Mouse (Mus musculus) ovary, postnatal 36 days (tissue): ENCODE results near the gene Nup133.
"Not testable (repeated sequence)": the region's sequence is repeated elsewhere in the genome, so short reads cannot be mapped to it uniquely, and the experiment has no call there.

Experiments used
- DNase-seq: peaks from one replicate; pipeline ENCODE4 v3.0.0; 2022; ENCODE audit warnings: low spot score, mixed read lengths

Gene Nup133

DNA sequence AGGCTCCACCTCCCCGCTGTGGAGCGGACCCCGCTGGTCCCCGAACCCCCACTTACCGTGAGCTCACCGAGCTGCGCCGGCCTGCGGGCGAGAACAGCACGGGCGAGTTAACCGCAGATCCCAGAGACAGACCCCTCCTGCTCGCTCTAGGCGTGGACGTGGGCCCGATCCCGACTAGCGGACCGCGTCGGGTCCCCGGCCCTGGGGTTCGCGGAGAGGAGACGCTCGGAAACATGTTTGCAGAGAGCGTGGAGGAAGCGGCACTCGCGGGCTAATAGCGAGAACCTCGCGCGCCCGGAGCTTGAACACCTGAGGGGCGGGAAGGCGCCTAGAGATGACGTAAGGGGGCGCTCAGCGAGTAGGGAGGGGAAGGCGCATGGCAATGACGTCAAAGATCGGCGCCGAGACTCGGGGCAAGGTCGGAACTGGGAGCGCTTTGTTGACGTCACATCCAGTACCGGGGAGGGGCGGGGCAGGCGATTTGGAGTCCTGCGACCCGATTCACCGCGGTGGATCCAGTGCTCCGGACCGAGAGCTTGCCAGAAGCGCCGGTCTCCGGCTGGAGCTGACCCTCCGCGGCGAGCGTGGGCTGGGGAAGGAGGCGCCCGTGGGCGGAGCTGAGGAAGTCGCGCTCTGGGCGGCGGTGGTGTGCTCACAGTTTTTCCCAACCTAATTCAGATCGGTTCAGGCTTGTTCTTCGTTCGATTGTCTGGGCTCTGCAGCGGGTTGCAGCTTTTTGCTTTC lies at the start of gene Nup133:
Gene Nup133 (minus strand): TSS at position 324 of the 744 bp plus-strand sequence.
- peak; percentile 99 for DNase-seq

DNA sequence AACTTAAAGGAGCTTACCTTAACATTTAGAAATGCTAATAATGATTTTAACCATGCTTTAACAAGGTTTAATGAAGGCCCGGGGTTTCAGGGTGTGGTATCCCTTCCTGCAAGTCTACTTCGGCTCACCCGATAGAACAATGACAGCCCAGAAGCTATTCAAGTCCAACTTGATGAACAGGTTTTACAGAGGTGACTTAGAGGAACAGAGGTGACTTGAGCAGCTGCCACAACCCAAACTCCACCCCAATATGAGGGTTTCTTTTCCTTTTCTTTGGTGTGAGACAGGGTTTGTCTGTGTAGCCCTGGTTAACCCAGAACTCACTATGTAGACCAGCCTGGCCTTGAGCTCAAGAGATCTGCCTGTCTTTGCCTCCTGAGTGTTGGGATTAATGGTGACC lies 44.9 kb upstream of the Nup133 start:
- no peak for DNase-seq

DNA sequence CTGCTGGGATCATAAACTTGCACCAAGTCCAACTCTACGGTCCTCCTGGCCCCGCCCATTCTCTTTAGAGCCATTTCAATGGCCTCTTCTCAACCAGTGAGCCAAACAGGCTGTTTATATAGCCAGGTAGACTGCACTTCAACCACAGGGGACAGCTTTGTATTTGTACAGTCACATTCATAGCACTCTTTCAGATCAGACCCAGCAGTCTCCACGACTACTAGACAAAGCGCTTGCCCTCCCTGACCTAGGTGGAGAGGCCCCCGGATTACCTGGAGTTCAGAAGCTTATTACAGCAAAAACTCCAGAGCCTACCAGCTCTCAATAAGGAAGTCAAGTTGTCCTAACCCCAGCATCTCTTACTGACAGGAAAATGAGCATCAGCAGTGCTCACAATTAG lies 44.5 kb upstream of the Nup133 start:
- no peak for DNase-seq

DNA sequence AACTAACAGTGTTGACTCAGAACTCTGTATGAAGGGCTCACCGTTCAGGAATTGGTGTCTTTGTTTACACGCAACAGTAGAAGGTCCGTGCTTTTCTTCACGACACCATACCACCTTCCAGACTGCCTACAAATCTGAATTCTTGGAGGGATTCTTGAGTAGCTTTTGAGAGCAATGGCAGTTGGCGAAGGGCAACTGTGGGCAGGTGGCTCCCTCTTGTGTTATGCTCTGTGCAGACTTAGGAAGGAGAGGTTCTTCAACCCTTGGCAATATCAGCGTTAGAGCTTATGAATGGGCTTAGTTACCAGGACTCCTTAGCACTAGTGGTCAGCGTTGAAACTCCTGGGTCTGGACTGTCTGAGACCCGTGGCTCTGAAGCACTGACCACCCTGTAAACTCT lies 43.5 kb upstream of the Nup133 start:
- DNase-seq, result no peak

DNA sequence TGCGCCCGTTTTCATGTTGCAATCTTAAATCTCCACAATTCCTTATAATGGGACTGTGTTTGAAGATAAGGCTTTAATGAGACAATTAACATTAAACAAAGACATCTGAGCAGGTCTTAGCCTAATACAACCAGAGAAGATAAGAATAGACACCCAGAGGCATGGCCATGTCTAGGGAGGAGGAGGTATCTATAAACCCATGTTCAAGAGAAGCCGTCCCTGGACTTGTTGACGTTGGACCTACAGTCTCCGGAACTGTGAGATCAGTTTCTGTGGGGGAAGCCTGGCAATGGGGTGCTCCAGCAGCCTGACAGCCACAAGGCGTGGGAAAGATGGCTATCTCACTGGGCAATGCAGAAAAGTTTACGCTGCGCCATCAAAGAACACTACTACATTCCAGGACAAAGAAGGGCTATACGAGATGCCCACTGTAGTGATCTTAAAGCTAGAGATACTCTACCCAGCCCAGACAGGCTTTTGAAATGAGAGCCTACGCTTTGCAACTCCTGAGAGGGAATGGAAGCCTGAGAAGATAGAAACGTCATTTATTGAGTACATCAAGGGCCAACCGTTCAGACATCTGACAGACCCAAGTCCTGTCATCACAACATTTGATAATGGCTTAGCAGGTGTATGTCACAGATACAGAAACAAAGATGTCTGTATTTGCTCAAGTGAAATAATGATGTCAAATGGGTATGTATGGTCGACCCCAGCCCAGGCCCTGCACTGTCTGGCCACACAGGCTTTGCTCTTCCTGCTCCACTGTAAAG lies 41.4 kb upstream of the Nup133 start:
- no peak for DNase-seq

DNA sequence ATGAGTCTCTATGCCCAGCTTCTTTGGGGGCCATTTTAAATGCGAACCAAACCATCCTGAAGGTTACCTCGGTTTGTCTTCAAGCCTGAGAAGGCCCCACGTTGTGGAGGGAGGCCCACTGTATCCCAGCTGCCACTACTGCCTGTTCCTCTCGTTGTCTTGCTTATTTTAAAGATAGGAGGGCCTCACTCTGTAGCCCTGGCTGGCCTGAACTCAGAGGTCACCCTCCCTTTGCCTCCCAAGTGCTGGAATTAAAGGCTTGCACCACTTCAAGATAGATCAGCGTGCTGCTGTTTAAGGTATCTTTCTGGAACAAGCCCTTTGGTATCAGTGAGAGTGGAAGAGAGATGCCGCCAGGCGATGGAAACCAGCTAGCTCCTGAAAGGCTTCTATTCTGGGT lies 40.1 kb upstream of the Nup133 start:
- DNase-seq, result no peak

DNA sequence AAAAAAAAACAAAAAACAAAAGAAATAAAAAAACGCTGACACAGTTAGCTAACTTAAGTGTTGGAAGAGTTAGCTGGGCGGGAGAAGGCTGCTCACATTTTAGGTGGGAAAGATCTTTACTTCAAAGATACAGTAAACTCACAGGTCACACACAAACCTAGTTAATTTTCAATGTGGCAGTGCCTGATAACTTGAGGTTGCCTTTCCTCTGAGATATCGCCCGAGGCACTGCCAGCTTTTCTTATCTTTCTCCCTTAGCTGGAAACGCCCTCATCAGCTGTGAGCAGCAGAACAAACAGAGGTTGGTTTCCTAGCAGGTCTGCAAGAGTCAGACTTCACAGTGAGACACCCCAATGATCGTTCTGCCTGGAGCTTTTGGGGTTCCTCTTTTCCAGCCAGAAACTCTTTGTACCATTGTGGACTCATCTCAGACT lies 39.6 kb upstream of the Nup133 start:
- DNase-seq, result no peak

DNA sequence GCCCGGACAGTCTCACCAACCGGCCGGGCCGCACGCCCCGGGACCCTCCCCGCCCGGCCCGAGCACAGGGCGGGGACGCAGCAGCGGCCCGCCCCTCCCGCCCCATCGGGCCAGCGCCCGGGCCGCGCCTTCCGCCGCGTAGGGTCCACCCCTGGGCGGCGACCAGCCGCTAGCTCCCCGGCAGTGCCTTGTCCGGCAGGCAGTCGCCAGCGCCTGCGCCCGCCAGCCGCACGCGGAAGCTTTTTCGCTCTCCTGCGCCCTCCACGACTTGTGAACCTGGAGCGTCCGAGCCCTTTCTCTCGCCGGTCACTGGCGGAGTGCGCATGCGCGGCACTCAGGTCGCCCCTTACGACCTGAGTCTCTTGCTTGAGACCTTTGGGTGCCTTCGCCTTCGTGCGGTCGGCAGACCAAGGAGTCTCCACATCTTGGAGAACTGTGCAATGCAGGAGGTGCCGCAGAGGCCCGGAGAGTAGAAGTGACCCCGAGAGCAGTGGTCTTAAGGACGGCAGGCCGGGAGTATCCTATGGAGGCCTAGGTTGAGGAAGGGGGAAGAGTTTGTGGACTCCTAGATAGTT lies 33.8 kb upstream of the Nup133 start, which contains the start of gene Abcb10:
Gene Abcb10 (minus strand): TSS at position 297 of the 575 bp plus-strand sequence.
- DNase-seq, result peak; percentile 94

DNA sequence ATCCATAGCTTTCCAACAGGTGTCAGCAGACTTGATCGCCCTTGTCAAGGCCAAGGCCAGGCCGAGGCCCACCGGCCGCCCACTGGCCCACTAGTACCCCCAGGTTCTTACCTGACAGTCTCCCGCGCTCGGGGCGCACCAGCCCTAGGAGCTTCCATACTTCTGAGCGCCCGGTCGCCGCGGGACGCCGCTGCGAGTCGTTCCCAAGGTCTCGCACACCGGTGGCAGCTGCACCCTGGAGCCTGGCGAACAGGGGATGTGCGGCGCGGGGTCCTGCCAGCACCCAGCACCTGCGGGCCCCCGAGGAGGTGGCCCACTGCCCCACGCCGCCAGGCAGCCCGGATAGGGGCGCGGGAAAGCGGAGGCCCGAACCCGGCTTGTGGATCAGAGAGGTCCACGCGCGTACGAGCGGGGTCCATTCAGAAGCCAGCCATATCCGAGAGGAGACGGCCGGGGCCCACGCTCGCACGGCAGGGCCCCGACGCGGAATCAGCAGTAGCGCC lies 33.3 kb upstream of the Nup133 start:
- no peak for DNase-seq

DNA sequence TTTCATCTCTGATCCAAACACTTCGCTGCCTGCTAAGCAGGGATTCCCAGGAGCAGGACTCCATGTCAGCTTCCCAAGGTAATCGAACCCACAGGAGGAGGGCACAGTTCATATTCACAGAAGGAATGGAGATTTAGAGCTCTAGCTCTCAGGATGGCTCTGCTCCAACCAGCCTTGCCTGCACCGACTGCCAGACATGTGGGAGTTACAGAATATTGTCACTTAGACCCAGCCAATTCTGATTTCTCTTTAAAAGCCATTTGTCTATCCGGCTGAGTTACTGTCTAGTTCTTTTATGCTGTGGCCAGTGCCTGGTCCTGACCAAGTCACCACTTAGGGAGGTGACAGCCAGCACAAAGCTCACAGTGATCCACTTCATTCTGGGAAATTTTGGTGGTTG lies 32.6 kb upstream of the Nup133 start:
- no peak for DNase-seq

DNA sequence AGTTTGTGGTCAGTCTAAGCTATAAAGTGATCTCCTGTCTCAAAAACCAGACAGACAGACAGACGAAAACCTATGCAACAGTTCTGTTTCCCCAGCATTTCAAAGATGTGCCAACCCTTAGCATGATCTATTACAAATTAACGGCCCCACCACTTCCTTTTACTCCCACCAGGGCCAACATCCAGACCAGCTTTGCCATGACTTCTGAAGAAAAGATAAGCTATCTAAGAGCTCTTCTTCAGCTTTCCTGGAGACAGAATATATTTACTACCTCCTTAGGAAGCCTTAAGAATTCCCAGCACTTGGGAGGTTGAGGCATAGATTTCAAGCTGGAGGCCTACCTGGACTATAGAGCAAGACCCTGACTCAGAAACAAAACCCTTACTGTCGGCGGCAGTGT lies 31.2 kb upstream of the Nup133 start:
- DNase-seq, result no peak

DNA sequence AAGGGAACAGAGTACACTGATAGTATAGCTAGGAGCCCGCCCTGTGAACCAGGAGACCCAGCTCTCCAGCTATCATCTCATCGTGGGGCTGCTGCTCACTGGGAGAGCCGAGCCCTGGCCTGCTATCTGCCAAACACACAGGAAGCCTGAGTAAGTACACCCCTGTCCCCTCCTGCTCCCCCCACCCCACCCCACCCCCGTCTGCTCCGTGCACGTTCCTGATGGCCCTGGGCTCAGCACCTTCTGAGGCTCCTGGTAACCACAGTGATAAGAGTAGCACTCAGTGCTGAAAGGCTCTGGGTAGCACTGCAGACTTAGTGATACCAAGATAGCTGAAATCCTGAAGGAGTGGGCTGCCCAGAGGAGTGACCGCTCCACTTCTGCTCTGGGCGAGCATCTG lies 29.9 kb upstream of the Nup133 start:
- no peak for DNase-seq

DNA sequence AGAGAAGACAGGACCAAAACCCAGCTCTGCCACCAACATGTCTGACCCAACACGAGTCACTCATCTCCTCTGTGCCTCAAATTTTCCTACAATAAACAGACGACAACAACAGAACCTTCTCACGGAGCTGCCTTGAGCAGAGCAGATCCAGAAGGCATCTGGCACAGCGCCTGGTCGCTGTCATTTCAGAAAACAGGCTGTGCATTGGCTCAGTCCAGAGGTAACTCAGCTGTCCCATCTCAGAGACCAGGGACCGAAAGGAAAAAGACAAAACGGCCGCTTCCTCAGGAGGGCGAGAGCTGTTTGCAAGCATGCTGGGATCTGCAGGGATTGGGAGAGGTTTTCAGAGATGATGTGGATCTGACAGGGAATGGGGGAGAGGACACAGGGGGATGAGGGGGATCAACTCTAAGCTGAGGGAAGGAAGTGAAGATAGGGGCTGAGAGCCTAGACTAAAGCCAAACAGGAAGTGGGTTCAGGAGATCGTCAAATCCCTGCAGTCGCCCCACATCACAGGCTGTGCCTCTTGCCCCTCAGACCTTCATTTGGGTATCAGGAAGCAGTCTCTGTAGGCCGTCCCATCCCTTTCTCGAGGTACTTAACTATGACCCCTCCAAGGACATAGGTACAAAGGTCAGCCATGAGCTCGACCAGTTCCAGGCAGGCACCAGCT lies 29.2 kb upstream of the Nup133 start:
- no peak for DNase-seq

DNA sequence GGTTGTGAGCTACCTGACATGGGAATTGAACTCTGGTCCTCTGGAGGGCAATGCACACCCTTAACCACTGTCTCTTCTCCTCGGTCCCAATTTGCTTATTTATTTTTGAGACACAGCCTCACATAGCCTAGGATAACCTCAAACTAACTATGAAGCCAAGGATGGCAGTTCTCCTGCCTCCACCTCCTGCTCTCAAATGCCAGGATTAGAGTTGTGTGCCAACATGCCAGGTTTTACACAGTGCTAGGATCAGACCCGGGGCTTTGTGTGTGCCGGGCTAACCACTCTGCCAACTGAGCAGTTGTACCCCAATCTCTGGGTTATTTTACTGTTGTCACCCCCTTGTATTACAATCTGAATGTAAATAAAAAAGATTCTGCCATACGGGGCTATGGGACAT lies 28.4 kb upstream of the Nup133 start:
- DNase-seq, result no peak

DNA sequence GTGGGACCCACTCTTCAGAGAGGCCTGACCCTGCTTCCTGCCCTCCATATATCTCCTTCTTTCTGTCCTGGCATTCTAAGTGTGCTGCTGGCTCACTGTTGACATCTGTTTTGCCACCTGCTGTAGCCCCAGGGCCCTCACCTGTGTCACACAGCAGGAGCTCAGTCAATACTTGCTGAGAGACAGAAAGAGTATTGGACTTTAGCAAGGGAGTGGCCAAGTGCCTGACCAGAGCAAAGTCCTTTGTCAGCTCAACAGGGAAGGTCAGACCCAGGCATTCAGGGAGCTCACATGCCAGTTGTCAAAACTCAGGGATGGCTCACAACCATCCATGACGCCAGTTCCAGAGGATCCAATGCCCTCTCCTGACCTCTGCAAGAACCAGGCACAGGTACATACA lies 24.4 kb upstream of the Nup133 start:
- no peak for DNase-seq

DNA sequence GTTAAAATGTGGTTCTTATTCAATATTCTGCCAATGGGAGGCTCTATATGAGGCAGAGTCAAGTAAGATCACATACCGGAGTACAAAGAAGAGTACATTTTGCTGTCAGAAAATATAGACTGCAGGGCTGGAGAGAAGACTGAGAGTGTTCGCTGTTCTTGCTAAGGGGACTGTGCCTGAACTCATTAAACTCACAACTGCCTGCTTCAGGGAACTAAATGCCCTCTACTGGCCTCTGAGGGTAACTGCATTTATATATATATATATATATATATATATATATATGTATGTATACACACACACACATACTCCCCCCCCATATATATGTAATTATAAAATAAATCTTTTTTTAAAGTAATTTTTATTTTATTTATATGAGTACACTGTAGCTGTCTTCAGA lies 17.8 kb upstream of the Nup133 start:
- no peak for DNase-seq

DNA sequence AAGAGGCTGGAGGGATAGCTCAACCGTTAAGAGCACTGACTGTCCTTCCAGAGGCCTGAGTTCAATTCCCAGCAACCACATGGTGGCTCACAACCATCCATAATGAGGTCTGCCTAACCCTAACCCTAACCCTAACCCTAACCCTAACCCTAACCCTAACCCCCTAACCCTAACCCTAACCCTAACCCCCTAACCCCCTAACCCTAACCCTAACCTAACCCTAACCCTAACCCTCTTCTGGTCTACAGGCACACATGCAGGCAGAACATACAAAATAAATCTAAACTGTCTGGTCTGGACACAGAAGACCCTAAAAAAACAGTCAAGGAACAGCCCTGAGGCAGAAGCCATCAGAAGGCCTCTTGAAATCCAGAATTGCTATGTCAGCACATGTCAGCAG lies 12.3 kb upstream of the Nup133 start:
- DNase-seq, result no peak

DNA sequence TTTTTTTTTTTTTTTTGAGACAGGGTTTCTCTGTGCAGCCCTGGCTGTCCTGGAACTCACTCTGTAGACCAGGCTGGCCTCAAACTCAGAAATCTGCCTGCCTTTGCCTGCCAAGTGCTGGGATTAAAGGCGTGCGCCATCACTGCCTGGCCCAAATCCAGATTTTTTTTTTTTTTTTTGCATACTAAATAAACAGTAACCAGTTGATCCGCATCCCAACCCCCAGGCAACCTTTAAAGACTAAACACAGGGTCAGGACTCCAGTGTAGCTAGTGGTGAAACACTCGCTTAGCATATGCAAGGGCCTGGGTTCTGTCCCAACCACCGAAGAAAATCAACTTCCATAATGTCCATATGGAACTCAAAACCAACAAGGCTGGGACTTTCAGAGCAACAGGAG lies 11.5 kb upstream of the Nup133 start:
- not testable (repeated sequence) for DNase-seq

DNA sequence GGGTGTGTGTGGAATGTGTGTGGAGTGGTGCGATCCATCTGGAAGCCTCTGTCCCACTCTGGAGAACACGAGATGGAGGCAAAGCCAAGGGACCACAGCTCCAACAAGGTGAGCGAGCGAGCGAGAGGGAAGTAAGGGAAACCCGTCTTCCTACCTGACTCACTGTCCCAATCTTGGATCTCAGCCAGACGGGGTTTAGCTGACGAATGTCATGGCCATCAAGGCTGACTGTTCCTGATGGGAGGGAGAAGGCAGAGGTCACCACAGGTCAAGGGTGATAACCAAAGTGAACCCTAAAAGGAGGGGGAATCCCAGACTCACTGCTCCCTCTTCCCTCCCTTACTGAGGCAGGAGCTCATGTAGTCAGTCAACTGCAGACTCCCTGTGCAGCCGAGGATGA lies 11.0 kb upstream of the Nup133 start:
- DNase-seq, result no peak

DNA sequence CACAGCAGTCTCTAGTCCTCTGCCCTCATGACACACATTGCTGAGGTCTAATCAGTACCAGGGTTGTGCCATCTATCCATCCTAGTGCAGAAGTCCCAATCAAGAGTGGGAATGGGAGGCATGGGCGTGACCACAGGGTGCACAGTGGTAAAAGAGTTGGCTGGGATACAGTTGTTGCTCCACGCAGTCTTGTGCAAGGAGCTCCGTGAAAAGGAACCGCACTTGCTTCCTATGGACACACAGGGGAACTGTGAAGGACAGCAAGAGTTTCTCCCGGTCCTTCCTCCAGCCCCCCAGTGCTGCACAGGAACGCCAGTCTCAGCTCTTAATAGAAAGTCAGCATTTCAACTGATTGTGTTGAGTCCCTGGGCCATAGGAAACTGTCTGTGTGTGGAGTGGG lies 10.4 kb upstream of the Nup133 start:
- no peak for DNase-seq

DNA sequence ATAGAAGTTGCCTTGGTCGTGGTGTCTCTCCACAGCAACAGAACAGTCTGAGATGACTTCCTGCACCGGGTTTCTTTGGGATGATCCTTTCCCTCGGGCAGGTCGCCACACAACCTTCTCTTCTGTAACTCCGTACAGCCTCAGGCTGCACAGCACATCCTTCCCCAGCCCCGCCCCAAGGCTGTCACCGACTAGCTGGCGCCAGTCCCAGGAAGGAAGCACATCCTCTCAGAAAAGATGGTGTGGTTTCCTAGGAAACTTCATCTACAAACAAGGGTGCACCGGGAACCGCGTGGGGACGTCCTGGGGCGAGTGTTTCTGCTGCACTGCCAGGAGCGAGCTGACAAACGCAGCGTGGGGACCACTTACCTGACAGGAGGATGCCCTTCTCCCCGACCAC lies 9.1 kb upstream of the Nup133 start:
- no peak for DNase-seq

DNA sequence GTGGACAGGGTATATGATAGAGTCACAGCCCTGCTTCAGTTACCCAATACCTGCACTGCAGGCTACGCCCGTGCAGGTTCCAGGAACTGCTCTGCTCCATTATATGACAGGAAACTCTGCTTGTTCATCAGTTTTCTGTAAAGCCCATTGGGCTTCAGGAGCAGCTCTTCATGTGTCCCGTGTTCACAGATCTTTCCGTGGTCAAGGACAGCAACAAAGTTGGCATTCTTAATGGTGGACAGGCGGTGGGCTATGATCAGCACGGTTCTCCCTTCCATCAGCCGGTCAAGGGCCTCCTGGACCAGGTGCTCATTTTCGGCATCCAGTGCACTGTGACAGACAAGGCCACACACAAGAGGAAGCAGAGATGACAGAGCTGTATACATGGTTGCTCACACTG lies 5.2 kb upstream of the Nup133 start:
- no peak for DNase-seq
